8 mouse cellular contexts compared by ENCODE assay signal in genomic region chr6:138420536-138420891, GRCm38 (mm10).
DNase-seq lines count a peak whose midpoint lies in the region; ATAC-seq lines count a peak whose summit lies in the region.

No protein-coding gene starts in this region.

- peaks cover 40% of the 10 kb centered on the region for H3K27me3 ChIP-seq in kidney, embryonic 16.5 days (ENCODE audit: insufficient read depth, low read length)
- peaks cover 41% of the 10 kb centered on the region for H3K27me3 ChIP-seq in embryonic facial prominence, embryonic 10.5 days (replicated peaks; ENCODE audit: low read depth, poor library complexity, severe bottlenecking)
- no peaks in the 10 kb centered on the region for H3K27me3 ChIP-seq in hindbrain, embryonic 16.5 days (replicated peaks; ENCODE audit: control insufficient read depth, insufficient read depth, low read length)
- H3K27me3 ChIP-seq in neural tube, embryonic 11.5 days (ENCODE audit: control insufficient read depth, insufficient read depth, low read length): 0 out of 2 replicates have a peak, but pooled peaks cover 2% of the 10 kb centered on the region

- no peak for ATAC-seq in kidney, embryonic 16.5 days (ENCODE audit: low FRiP score, low TSS enrichment)
- ATAC-seq in hindbrain, embryonic 16.5 days: peak; percentile 62
- peak; percentile 37 for ATAC-seq in neural tube, embryonic 11.5 days (ENCODE audit: insufficient read depth, low FRiP score, low TSS enrichment)

- WGBS in kidney, embryonic 16.5 days: 14% methylated on average over 3 of the region's 3 CpGs
- 2% methylated on average over 3 of the region's 3 CpGs for WGBS in embryonic facial prominence, embryonic 10.5 days
- 2% methylated on average over 3 of the region's 3 CpGs for WGBS in hindbrain, embryonic 16.5 days
- 7% methylated on average over 3 of the region's 3 CpGs for WGBS in neural tube, embryonic 11.5 days

- no peak for DNase-seq in kidney, postnatal 36 days
- peak; percentile 43 for DNase-seq in embryonic facial prominence, embryonic 10.5 days (ENCODE audit: low spot score)
- DNase-seq in neural tube, embryonic 11.5 days (ENCODE audit: low spot score): peak; percentile 35
- DNase-seq in cerebellum, adult 9-11 months: no peak
- DNase-seq in B cell, adult 2 months: no peak
- DNase-seq in gastrocnemius, postnatal 10 days: no peak

- no peak overlapping the region for H3K4me3 ChIP-seq in kidney, embryonic 16.5 days (ENCODE audit: low read length)
- peak overlapping the region; percentile 57 for H3K4me3 ChIP-seq in embryonic facial prominence, embryonic 10.5 days
- peak overlapping the region; percentile 56 for H3K4me3 ChIP-seq in hindbrain, embryonic 16.5 days (ENCODE audit: low read length)
- peak overlapping the region; percentile 37 for H3K4me3 ChIP-seq in neural tube, embryonic 11.5 days (ENCODE audit: low read depth, low read length)

- no peak overlapping the region for H3K27ac ChIP-seq in kidney, embryonic 16.5 days (ENCODE audit: low read length)
- H3K27ac ChIP-seq in embryonic facial prominence, embryonic 10.5 days (replicated peaks): peak overlapping the region; percentile 79
- H3K27ac ChIP-seq in hindbrain, embryonic 16.5 days (ENCODE audit: low read depth, low read length): peak overlapping the region; percentile 85
- H3K27ac ChIP-seq in neural tube, embryonic 11.5 days (ENCODE audit: low read depth, low read length): peak overlapping the region; percentile 49; the same call in 1 of the 2 replicates

- H3K4me2 ChIP-seq in kidney, embryonic 16.5 days (replicated peaks; ENCODE audit: low read depth, low read length): peak overlapping the region; percentile 64
- peak overlapping the region; percentile 82 for H3K4me2 ChIP-seq in hindbrain, embryonic 16.5 days (ENCODE audit: low read length)
- H3K4me2 ChIP-seq in neural tube, embryonic 11.5 days (ENCODE audit: low read depth): peak overlapping the region; percentile 73

- H3K9me3 ChIP-seq in kidney, embryonic 16.5 days (ENCODE audit: low read length): no peaks in the 10 kb centered on the region
- H3K9me3 ChIP-seq in embryonic facial prominence, embryonic 10.5 days: no peaks in the 10 kb centered on the region
- no peaks in the 10 kb centered on the region for H3K9me3 ChIP-seq in hindbrain, embryonic 16.5 days (ENCODE audit: control insufficient read depth, low read length)
- H3K9me3 ChIP-seq in neural tube, embryonic 11.5 days (ENCODE audit: control insufficient read depth, low read length): no peaks in the 10 kb centered on the region

- H3K36me3 ChIP-seq in kidney, embryonic 16.5 days (ENCODE audit: insufficient read depth, low read length): no peaks in the 10 kb centered on the region
- H3K36me3 ChIP-seq in embryonic facial prominence, embryonic 10.5 days (replicated peaks): no peaks in the 10 kb centered on the region
- H3K36me3 ChIP-seq in hindbrain, embryonic 16.5 days (ENCODE audit: control insufficient read depth, insufficient read depth, low read length): no peaks in the 10 kb centered on the region
- H3K36me3 ChIP-seq in neural tube, embryonic 11.5 days (ENCODE audit: control insufficient read depth, insufficient read depth, low read length): no peaks in the 10 kb centered on the region

- H3K9ac ChIP-seq in kidney, embryonic 16.5 days (replicated peaks; ENCODE audit: low read length): no peak overlapping the region
- peak overlapping the region; percentile 45 for H3K9ac ChIP-seq in hindbrain, embryonic 16.5 days (ENCODE audit: low read depth, low read length)
- peak overlapping the region; percentile 58 for H3K9ac ChIP-seq in neural tube, embryonic 11.5 days (ENCODE audit: low read length)

- peaks cover 20% of the 10 kb centered on the region for H3K4me1 ChIP-seq in kidney, embryonic 16.5 days (ENCODE audit: insufficient read depth, low read length)
- peaks cover 41% of the 10 kb centered on the region for H3K4me1 ChIP-seq in embryonic facial prominence, embryonic 10.5 days
- H3K4me1 ChIP-seq in hindbrain, embryonic 16.5 days (ENCODE audit: control insufficient read depth, insufficient read depth, low read depth, low read length): peaks cover 12% of the 10 kb centered on the region
- peaks cover 11% of the 10 kb centered on the region; the same call in 1 of the 2 replicates for H3K4me1 ChIP-seq in neural tube, embryonic 11.5 days (ENCODE audit: control insufficient read depth, insufficient read depth, low read length)

Comparison
In these comparisons a context has a peak if more than half of its experiments do, and no peak if none do; other contexts are left out.
1. DNase-seq: peak in embryonic facial prominence, embryonic 10.5 days (single experiment) and neural tube, embryonic 11.5 days (single experiment); none in kidney, postnatal 36 days (0 of 2), cerebellum, adult 9-11 months (single experiment), B cell, adult 2 months (0 of 2) and gastrocnemius, postnatal 10 days (single experiment).
2. Peak in every context shown above with its lines, with median percentiles within 50 percentile points of each other: H3K4me2 ChIP-seq.